Mouse (Mus musculus) liver, postnatal 0 days (tissue): ENCODE measurements around the gene Sh3gl1. TPM values are rescaled to one million over a fixed set of nuclear protein-coding genes. Genes with fewer than 3 reads are reported as not detected.
A peak's percentile ranks its signal among the peaks of the same experiment; 100 is the strongest.

Experiments used
- ATAC-seq: fragments of 200-750 bp; cut with Nextera tagmentation; 2 replicates; pipeline ENCODE4 v1.8.0; 2017; ENCODE audit warnings: mild to moderate bottlenecking, moderate library complexity
- DNase-seq: peaks from one replicate; pipeline ENCODE4 v3.0.0-alpha.2; 2016
- H3K27ac ChIP-seq: fragments of 300-500 bp; sonication (generic); 2 replicates; pipeline ENCODE4 v1.5.1; 2014; ENCODE audit warnings: antibody characterized with exemption, moderate library complexity, mild to moderate bottlenecking, low read depth
- H3K27me3 ChIP-seq: fragments of 300-500 bp; sonication (generic); 2 replicates; pipeline ENCODE4 v1.6.1; 2014; ENCODE audit warnings: low read length, control low read depth, mixed read lengths; ENCODE audit not compliant: insufficient read depth
- H3K36me3 ChIP-seq: fragments of 300-500 bp; sonication (generic); replicated peaks from 2 replicates; pipeline ENCODE4 v1.6.1; 2014; ENCODE audit warnings: mild to moderate bottlenecking, control low read depth, low read length, moderate library complexity, mixed read lengths; ENCODE audit not compliant: insufficient read depth
- H3K4me1 ChIP-seq: fragments of 300-500 bp; sonication (generic); 2 replicates; pipeline ENCODE4 v1.6.1; 2014; ENCODE audit warnings: antibody characterized with exemption, mild to moderate bottlenecking, control low read depth; ENCODE audit not compliant: insufficient read depth
- H3K4me2 ChIP-seq: fragments of 300-500 bp; sonication (generic); 2 replicates; pipeline ENCODE4 v1.6.1; 2014; ENCODE audit warnings: low read depth, mild to moderate bottlenecking, low read length, moderate library complexity, mixed read lengths
- H3K4me3 ChIP-seq: fragments of 300-500 bp; sonication (generic); 2 replicates; pipeline ENCODE4 v1.5.1; 2014; ENCODE audit warnings: low read depth, low read length
- H3K9ac ChIP-seq: fragments of 300-500 bp; sonication (generic); replicated peaks from 2 replicates; pipeline ENCODE4 v1.6.1; 2014; ENCODE audit warnings: mild to moderate bottlenecking, moderate library complexity
- H3K9me3 ChIP-seq: fragments of 300-500 bp; sonication (generic); 2 replicates; pipeline ENCODE4 v1.6.1; 2016; ENCODE audit warnings: mild to moderate bottlenecking, control low read depth, low read length, mixed read lengths
- CTCF ChIP-seq: sonication (generic); IDR thresholded peaks from 2 replicates; pipeline ENCODE4 v1.5.1; 2016; ENCODE audit warnings: antibody characterized with exemption, low read depth
- EP300 ChIP-seq: IDR thresholded peaks from 2 replicates; pipeline ENCODE4 v1.6.1; 2016; ENCODE audit warnings: antibody characterized with exemption, low read depth, mild to moderate bottlenecking
- WGBS: fragments of 180-500 bp; shearing (Covaris S2); extraction: QIAGEN DNeasy Blood & Tissue Kit; methylation state at CpG from one replicate; pipeline ENCODE4 v1.1.7; 2014; ENCODE audit not compliant: insufficient replicate concordance; 5-methylcytosine and 5-hydroxymethylcytosine counted together
- polyA plus RNA-seq: library from polyadenylated mRNA; unstranded; fragments of >200 nt; fragmentation: Nextera tagmentation; extraction: Ambion mirVana; gene quantifications from 2 replicates; pipeline ENCODE4 v1.2.1, GENCODE M21; 2015

Gene Sh3gl1
- polyA plus RNA-seq, 1 experiment from 2014 or later = 35.9 TPM

DNA sequence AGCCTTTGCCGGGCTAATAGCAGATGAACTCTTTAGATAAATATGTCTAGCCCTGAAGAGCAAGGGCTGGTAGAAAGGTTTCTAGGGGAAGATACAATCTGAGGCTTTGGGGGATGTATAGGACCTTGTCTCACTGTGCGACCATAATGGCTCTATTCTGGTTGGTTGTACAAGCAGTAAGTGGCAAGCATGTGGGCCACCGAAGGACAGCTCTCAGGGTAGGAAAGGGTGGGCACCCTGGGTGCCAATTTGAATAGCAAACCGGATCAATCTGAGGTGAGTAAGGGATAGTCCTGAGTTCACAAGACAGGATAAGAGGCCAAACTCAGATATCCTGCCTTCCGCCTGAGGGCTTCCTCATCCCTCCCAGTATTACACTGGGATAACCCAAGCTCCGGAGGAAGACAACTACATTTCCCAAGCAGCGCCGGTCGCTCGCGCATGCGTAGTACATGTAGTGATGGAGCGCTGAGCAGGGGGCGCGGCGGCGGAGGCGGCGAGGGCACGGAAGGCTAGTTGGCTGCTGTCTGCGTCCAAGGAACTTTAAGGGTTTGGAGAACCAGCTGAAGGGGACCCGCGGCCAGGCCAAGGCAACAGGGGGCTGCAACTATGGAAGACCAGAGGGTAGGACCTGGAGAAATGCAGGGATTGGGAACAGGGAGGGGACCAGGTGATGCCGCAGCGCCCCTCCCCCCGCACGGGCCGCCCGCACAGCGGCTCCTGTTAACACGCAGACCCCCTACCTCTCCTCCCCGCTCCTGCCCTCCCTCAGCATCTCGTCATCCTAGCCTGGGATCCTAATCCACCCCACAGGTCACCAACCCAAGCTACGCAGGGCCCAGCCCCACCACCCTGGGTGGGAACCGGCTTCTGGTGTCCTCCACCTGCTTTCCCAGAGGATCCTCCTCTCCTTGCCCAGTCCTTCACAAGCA lies 50.1 kb downstream of the Sh3gl1 start, which contains the start of gene Fsd1:
TSS of gene Fsd1 (plus strand) at position 480 of the 932 bp plus-strand sequence.
- no peak for ATAC-seq
- no peak within 1 kb of the TSS for H3K9ac ChIP-seq
- H3K4me2 ChIP-seq = no peak within 1 kb of the TSS
- no peak for TF ChIP-seq CTCF
- no peak for TF ChIP-seq EP300
- no peak within 1 kb of the TSS for H3K27ac ChIP-seq
- H3K36me3 ChIP-seq = no peaks in the 10 kb centered on the region
- peaks cover 13% of the 10 kb centered on the region for H3K27me3 ChIP-seq
- H3K9me3 ChIP-seq = no peaks in the 10 kb centered on the region
- no peak within 1 kb of the TSS for H3K4me3 ChIP-seq
- no peak for DNase-seq
- H3K4me1 ChIP-seq = no peaks in the 10 kb centered on the region
- 8% methylated on average over 32 of the region's 35 CpGs for whole genome bisulfite sequencing

DNA sequence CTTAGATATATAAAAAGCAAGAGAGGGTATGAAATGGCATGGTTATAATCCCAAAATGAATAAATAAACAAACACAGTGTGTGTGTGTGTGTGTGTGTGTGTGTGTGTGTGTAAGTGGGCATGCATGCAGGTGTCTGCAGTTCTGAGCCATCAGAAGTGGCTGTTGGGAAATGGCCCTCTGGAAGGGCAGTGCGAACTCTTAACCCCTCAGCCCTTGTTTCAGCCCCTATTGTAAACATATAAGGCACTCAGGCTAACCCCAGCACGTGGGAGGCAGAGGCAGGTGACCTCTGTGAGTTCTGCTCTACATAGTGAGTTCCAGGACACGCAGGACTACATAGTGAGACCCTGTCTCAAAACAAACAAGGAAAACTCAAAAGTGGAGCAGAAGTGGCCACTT lies 59.1 kb downstream of the Sh3gl1 start:
- DNase-seq = no peak
- H3K36me3 ChIP-seq = no peaks in the 10 kb centered on the region
- H3K27me3 ChIP-seq = 0 out of 2 replicates have a peak, but pooled peaks cover 4% of the 10 kb centered on the region
- WGBS = 55% methylated on average over 3 of the region's 3 CpGs
- no peak for TF ChIP-seq EP300
- TF ChIP-seq CTCF = no peak
- H3K27ac ChIP-seq = peak overlapping the region; percentile 55; the same call in 1 of the 2 replicates
- no peak overlapping the region for H3K4me2 ChIP-seq
- peak; percentile 64 for ATAC-seq
- no peaks in the 10 kb centered on the region; the same call in 1 of the 2 replicates for H3K4me1 ChIP-seq
- no peak overlapping the region for H3K9ac ChIP-seq
- H3K4me3 ChIP-seq = no peak overlapping the region
- H3K9me3 ChIP-seq = no peaks in the 10 kb centered on the region

DNA sequence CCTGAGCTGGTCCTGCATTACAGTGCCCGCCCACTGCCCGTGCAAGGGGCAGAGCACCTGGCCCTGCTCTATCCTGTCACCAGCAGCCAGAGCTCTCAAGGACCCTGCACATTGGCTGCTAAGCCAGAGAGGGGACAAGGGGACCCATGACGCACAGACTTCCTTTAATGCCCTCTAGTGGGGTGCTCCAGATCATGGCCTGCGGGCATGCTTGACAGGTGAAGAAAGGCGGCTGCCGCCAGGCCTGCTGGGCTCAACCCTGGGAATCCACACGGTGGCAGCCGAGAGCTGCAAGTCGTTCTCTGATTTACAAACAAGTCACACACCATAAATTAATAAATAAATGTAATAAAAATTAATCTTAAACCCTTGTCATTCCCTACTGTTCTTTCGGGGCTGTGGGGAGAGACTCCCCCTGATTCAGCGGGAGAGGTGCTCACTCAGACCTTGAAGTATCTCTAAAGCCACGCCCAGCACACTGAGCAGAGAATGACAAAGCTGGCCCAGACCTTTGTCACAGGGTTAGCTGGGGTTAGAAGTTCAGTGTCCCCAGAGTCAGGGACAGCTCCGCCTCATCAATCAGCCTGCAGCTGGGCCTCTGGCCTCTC lies 60.1 kb downstream of the Sh3gl1 start:
- Histone ChIP-seq H3K9me3 (no peaks in the 10 kb centered on the region), H3K4me1 (no peaks in the 10 kb centered on the region; the same call in 1 of the 2 replicates), H3K4me2 (0 out of 2 replicates have a peak overlapping the region, but pooled peaks have one; percentile 40), H3K27me3 (peaks cover 9% of the 10 kb centered on the region), H3K4me3 (no peak overlapping the region), H3K27ac (peak overlapping the region; percentile 55; the same call in 1 of the 2 replicates), H3K9ac (no peak overlapping the region), H3K36me3 (no peaks in the 10 kb centered on the region)
- WGBS = 13% methylated on average over 13 of the region's 13 CpGs
- peak; percentile 84 for DNase-seq
- TF ChIP-seq EP300 (no peak), CTCF (peak; percentile 83)
- ATAC-seq = peak; percentile 82

DNA sequence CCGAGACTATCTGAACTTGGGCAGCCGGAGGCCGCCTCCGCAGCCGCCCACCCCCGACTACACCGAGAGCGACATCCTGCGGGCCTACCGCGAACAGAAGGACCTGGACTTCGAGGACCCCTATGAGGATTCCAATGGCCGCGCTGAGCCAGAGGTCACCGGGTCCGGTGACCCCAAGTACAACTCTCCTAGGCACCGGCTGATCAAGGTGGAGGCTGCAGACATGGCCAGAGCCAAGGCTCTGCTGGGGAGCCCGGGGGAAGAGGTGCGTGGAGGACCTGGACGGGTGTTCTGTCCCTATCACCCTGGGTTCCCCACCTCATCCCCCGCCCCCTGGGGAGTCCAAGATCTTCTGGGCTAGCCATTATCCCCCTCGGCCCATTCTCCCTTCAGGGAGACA lies 65.0 kb downstream of the Sh3gl1 start:
- H3K4me2 ChIP-seq = no peak overlapping the region
- no peak overlapping the region for H3K9ac ChIP-seq
- DNase-seq (no peak), ATAC-seq (no peak)
- 26% methylated on average over 22 of the region's 22 CpGs for WGBS
- no peak overlapping the region for H3K4me3 ChIP-seq
- TF ChIP-seq CTCF (no peak), EP300 (no peak)
- H3K27ac ChIP-seq = no peak overlapping the region
- peaks cover 9% of the 10 kb centered on the region for H3K36me3 ChIP-seq
- peaks cover 8% of the 10 kb centered on the region for H3K4me1 ChIP-seq
- no peaks in the 10 kb centered on the region for H3K9me3 ChIP-seq
- H3K27me3 ChIP-seq = peaks cover 29% of the 10 kb centered on the region

DNA sequence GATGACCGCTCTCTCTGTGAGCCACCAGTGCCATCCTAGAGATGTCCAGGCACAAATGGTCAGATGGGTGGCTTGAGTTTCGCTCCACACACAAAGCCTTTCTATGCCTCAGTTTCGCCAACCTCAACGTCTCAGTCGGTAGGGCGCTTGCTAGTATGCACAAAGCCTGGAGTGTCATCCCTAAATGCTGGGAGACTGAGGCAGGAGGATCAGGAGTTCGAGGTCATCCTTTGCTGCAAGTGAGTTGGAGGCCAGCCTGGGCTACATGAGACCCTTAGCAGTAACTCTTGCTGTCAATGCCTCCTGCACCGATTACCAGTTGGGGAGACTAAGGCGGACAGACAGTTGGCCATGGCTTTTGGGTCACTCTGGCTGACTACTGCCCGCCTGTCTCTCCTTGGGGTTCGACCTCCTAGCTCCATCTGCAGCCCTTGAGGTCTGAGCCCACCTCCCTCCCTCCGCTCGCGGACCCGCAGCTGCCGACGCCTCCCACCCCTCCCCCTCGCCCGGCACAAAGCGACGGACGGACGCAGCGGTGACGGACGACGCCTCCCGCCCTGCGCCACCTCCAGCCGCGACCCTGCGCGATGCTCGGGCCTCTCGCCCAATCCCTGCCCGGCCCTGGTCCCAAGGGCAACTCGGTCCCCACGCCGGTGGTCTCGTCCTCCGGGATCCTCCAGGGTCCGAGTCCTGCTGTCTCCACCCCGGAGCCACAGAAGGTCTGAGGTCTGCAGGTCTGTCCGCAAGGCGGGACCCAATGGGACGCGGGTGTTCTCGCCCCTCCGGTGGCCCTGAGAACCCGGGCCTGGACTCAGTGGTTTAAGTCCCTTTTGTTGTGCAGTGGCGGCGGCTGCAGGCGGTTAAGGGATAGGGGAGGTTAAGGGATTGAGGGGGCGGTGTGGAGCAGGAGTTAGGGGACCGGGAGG lies 66.2 kb downstream of the Sh3gl1 start, which contains the start of gene Shd:
TSS of gene Shd (plus strand) at position 502 of the 926 bp plus-strand sequence.
- peaks cover 29% of the 10 kb centered on the region for H3K27me3 ChIP-seq
- no peaks in the 10 kb centered on the region for H3K9me3 ChIP-seq
- no peak within 1 kb of the TSS for H3K27ac ChIP-seq
- no peak for TF ChIP-seq CTCF
- no peak for TF ChIP-seq EP300
- H3K36me3 ChIP-seq = peaks cover 19% of the 10 kb centered on the region
- H3K4me2 ChIP-seq = peak within 1 kb of the TSS; percentile 70
- peak within 1 kb of the TSS; percentile 38; the same call in 1 of the 2 replicates for H3K9ac ChIP-seq
- H3K4me3 ChIP-seq = peak within 1 kb of the TSS; percentile 33
- H3K4me1 ChIP-seq = peaks cover 8% of the 10 kb centered on the region
- ATAC-seq = peak; percentile 26; the same call in 1 of the 2 replicates
- 12% methylated on average over 48 of the region's 55 CpGs for WGBS
- no peak for DNase-seq
